Mouse (Mus musculus) lung, postnatal 14 days (tissue): ENCODE measurements around the gene Tnrc18.
"Not testable (repeated sequence)": the region's sequence is repeated elsewhere in the genome, so short reads cannot be mapped to it uniquely, and the experiment has no call there.

Source experiments
- DNase-seq: peaks from one replicate; pipeline ENCODE4 v3.0.0; 2021

Tnrc18 gene

DNA sequence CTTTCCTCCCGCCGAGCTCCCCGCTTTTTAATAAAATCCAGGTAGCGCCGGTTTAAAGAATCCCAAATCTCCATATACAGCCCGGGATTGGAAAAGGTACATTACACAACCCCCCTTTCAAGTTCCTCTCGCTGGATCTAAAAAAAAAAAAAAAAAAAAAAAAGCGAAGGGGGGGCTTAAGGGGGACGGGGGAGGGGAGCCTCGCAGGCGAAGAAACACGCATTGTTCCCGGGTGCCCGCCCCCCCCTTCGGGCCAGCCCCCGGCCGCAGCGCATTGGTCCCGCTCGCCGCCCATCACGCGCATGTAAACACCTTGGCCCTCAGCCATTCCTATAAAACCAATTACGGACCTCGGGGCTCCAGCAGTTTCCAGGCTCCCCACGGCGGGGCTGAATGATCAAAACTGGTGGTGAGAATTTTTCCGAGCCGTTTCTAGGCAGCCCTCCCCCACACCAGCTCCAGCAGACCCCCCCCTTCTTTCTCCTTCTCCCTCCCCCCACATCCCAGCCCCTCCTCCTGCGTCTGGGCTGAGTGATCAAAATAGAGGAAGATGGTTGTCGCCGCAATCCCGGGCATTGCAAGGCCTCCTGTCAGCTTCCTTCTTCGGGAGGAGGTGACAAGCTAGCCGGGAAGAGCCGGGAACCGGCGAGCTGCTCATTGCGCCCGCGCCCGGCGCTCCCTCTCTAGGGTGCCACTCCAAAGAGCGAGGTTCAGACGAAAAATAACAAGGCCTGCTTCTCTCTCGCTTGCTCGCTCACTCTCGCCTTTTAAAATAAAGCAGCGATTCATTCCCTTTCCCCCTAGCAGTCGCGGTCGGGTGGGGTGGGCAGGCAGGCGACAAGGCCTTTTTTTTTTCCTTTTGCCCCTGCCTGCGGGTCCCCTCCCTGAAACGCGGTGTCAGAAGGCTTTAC lies at the start of gene Tnrc18:
Gene Tnrc18 (minus strand): TSS at position 139 of the 911 bp plus-strand sequence.
- DNase-seq: peak; percentile 100

DNA sequence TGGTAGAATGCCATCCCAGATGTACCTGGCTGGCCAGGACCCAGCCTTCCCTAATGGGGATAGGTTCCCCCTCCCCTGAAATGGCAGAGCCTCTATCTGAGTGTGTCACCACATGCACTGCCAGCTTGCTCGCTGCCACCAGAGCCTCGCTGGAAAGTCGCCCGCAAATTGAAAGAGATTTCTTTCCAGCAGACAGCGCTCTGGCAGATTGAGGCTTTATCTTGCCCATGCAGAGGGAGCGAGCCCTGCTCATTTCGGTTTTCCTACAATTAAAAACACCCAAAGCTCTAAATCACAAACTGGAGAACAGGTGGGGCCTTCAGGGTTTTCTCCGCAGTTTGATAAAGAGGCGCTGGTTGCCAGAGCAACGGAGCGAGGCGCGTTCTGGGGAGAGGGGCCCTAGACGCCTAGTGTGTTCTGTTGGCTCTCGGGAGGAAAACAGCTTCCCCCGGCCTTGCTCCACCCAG lies 40.3 kb upstream of the Tnrc18 start:
- no peak for DNase-seq

DNA sequence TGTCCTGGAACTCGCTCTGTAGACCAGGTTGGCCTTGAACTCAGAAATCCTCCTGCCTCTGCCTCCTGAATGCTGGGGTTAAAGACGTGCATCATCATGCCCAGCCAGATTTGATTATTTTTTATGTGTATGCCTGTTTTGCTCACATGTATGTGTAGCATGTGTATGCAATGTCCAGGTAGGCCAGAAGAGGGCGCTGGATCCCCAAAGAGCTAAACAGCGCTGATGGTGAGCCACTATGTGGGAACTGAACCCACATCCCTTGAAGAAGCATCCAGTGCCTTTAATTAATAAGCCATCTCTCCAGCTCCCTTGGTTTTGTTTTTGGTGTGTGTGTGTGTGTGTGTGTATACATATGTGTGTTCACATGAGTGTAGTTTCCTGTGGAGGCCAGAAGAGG lies 38.9 kb upstream of the Tnrc18 start:
- no peak for DNase-seq

DNA sequence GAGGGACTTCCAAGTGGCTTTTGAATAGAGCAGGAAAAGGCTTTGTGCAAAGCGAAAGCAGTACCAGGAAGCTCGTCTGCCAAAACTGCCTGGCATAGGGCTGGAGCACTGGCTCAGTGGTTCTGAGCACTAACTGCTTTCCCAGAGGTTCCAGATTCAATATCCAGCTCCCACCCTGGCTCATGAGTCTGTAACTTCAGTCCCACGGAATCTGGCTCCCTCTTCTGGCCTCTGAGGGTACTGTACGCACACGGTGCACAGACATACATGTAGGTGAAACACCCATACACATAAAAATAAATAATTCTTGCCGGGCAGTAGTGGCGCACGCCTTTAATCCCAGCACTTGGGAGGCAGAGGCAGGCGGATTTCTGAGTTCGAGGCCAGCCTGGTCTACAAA lies 37.4 kb upstream of the Tnrc18 start:
- peak; percentile 55 for DNase-seq

DNA sequence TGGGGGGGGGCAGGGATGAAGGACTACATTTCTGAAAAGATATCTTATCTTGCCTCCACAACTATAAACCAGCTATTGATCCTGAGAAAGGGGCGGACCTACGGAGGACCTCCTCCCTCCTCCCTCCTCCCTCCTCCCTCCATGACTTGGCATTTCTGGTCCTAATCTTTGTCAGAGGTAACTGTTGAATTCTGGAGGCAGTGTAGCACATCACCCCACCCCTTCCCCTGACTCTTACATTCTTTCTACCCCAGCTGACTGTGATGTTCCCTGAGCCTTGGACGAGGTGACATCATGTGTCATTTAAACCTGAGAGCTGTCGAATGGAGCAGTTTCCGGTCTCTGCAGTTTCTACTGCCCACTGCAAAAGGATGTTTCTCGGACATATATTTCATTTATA lies 36.1 kb upstream of the Tnrc18 start:
- DNase-seq: no peak

DNA sequence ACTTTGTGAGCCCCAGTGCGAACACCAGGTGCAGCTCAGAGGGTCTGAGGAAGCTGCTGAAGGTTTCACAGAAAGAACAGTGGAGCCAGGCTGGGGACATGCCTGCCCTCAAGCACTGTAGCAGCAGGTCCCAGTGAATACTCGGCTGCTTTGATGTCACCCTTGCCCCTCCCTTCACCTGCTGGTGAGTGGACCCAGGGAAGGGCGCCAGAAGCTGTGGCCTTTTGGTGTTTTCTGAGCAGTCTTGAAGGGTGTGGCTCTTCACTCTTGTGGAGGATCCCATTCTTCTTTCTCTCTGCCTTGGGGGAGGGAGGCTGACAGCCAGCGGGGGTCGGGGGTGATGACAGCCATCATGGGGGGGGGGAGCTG lies 34.2 kb upstream of the Tnrc18 start:
- DNase-seq: no peak

DNA sequence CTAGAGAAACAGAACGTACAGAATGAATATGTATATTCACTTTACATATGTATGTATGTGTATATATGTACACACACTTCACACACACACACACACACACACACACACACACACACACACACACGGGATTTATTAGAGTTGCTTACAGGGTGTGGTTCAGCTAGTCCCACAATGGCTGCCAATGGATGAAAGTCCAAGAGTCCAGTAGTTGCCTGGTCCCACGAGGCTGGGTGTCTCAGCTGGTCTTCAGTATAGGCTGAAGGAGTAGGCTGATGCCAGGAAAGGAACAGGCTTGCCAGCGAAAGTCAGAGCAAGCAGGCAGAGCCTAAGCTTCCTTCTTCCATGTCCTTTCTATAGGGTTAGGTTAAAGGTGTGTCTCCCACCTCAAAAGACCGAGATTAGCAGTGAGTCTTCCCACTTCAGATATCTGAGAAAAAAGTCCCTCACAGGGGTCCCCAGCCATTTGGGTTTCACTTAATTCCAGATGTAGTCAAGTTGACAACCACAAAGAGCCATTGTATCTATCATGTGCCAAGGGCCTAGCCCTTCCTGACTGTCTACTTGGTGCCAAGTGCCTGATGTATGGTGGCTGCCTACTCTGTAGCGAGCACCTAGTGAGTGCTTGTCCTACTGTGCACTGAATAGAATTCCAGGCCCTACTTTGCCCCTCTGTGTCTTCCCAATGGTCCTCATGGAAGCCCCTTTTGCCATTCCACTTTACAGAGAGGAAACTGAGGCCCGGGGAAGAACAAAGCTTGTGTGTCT lies 33.6 kb upstream of the Tnrc18 start:
- DNase-seq: no peak

DNA sequence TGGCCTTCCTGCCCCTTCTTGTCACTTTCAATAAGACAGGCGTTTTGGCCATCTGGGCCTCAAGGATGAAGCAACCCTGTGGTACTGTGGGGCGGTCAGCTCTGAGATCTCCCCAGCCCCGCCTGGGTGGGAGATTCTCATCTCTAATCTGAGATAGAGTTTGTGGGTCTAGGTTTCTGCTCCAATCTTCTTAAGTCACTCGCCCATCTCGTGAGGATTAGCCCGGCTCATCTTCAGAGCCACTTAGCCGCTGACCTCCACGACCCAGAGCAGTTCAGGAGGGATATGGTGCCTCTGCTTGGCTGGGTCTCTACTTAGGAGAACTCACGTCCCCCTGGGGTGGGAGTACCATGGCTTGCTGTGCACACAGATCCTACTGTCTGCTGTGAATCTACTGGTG lies 33.0 kb upstream of the Tnrc18 start:
- no peak for DNase-seq

DNA sequence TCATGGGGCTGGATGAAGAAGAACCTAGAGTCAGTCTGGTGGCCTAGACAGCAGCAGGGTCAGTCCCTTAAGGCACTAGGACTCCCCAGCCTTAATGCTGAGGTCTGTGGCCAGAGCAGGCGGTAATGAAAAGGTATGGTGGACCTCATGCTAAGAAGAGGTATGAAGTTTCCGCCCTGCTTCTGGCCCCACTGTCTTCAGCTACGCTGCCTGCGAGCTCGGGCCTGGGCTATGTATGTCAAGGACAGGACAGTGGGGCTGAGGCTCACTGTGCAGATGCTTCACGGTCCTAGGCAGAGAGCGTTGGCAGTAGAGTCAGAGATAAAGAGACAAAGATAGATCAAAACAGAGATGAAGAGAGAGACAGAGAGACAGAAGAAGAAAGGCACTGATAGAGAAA lies 31.4 kb upstream of the Tnrc18 start:
- DNase-seq: no peak

DNA sequence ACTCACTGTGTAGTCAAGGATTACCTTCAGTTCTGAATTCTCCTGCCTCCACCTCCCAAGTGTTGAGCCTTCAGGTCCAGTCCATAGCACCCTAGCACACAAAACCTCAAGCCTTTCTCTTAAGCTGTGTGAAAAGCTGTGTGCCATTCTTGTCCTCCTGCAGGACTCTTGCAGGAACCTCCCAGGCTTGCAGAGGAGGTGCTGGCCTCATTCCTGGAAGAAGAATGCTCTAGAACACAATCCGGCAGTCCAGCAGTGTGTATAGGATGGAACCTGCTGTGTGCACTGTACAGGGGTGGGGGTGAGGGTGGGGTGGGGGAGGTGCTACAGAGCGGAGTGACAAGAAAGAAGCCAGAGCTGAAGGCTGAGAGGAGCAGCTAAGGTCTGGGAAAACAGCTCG lies 30.7 kb upstream of the Tnrc18 start:
- DNase-seq: no peak

DNA sequence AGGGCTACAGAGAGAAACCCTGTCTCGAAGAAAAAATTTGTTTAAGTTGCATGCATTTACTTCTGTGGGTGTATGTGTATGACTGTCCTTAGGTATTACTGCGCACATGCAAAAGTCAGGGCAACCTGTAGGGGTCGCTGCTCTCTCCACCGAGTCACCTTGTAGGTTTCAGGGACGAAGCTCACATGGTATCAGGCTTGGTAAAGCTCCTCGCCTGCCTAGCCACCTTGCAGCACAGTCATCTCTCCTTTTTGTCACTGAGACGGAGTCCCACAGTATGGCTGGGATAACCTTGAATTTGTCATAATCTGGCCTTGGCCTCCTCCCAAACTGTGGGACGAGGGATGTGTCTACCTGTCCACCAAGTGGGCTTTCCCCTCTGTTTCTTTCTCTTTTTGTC lies 27.0 kb upstream of the Tnrc18 start:
- DNase-seq: peak; percentile 34

DNA sequence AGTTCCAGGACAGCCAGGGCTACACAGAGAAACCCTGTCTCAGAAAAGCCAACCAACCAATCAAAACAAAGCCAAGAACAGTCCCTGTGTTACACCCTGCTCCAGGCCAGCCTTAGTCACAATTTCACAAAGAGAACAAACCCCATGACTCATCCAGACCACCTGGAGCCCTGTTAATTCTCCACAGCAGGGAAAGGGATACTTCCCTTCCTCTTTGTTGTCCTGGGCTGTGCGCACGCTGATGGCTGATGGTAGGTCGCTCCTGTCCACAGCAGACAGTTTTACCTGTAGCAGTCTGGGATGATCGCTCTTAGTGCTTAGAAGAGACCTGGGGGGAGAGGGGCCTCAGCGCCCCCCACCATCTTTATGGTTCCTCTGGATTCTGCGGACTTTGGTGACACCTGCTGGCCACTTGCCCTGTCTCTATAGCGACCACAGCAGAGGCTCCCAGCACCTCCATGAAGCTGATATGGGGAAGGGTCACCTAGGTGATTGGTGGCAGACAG lies 24.7 kb upstream of the Tnrc18 start:
- peak; percentile 53 for DNase-seq

DNA sequence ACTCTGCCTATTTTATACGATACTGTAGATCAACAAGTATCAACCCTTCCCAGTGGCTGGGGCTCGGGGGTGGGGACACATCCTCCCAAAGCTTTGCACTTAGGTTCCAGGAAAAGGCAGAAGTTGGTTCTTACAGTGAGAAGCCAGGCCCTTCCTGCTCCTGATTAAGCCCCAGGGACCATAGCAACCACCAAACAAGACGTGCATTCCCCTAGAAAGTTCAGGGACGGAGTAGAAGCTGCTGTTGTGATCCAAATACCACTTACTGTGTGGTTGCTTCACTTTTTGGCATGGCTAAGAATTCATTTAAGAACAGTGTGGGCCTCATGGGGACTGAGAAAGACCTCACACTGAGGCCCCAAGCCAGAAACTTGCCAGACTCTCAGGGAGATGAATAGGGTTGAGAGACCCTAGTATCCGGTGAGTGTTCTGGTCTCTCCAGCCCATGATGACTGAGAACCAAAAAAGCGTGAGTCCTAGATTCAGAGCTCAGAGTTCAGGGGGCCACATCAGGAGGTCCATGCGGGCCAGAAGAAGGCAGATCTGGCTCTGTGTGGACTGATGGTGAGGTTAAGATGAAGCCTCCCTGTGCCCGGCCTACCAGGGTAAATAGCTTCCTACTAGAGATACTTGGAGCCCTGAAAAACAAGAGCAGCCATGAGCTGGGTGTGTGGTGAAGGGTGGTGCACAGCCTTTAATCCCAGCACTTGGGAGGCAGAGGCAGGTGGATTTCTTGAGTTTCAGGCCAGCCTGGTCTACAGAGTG lies 24.1 kb upstream of the Tnrc18 start:
- DNase-seq: peak; percentile 22

DNA sequence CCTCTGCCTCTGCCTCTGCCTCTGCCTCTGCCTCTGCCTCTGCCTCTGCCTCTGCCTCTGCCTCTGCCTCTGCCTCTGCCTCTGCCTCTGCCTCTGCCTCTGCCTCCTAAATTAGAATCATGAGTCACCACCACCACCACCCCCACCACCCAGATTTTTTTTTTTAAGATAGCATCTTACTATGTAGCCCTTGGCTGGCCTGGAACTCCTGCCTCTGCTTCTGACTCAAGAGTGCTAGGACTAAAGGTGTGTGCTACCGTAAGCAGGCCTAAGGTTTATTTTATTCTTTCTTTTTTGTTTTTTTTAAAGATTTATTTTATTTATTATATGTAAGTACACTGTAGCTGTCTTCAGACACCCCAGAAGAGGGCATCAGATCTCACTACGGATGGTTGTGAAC lies 20.0 kb upstream of the Tnrc18 start:
- not testable (repeated sequence) for DNase-seq

DNA sequence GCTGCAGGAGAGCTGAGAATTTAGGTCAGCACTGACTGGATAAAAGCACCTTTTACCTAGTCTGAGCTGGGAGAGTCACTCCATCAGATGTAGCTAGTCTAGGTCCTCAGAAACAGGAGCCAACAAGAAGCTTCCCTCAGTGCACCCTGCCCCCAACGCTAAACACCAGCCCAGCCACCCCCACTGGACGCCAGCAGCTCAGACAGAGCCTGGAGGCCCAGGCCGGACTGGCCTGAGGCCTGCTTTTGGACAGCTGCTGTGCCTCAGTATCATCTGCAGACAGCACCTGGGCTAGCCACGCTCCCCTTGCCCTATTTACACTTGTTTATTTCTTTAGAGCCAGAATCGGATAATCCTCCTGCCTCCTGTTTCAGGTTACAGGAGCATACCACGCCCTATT lies 19.4 kb upstream of the Tnrc18 start:
- DNase-seq: no peak

DNA sequence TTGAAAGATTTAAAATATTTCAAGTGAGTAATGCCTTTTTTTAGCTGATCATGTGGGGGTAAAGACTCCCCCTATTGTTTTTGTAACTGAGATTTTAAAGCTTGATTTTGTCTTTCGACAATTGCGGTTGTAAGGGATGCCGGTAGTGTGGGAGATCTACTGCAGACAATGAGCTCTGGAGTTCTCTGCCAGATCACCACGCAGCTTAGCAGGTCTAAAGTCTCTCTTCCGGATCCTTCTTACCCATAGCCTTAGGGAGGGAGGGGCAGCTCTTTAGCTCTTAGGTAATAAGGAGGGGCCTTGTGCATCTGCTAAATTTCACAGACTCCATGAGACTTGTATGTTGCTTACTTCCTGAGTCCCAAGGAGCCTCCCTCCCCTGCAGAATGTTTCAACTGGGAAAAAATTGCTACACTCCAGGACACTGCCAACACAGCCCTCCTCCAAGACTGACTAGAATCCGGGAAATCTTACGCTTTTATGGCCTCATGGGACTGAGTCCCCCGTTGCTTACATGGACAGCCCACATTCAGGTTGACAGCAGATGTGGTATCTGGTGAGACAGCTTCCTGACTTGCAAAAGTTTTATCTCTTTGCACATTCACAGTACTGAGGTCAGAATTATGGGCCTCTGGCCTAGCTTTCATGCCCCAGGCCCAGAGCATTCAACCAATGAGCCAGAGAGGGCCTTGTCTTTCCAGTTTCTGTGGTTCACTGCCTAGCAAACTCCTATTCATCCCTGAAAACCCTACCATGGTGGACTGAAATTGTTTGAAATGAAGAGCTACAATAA lies 16.4 kb upstream of the Tnrc18 start:
- no peak for DNase-seq

DNA sequence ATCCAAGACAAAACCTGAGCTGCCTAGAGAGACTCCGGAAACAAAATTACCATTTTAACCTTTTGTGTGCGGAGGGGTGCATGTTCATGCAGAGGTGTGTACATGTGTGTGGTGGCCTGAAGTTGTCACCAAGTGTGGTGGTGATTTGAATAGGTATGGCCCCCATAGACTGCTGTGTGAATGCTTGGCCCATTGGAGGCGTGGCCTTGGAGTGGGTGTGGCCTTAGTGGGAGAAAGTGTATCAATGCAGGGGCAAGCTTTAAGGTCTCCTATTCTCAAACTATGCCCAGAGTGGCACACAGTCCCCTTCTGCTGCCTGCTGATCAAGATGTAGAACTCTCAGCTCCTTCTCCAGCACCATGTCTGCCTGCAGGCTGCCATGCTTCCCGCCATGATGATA lies 8.7 kb upstream of the Tnrc18 start:
- DNase-seq: no peak

DNA sequence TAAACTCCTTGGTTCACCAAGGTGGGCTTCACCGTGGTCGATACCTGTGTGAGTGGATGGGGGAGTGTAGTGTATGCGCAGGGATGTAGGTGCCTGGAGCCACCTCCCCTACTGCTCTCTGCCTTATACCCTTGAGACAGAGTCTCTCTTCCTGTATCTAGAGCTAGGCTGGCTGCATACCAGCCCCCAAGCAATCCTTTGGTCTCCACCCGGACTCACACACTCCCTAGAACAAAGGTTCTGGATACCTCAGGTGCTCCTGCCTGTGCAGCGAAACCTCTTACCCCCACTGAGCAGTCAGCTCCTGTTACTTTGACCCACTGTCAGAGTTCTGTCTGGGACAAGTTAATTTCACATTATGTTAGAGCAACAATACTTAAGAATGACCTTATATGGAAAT lies 8.2 kb upstream of the Tnrc18 start:
- no peak for DNase-seq

DNA sequence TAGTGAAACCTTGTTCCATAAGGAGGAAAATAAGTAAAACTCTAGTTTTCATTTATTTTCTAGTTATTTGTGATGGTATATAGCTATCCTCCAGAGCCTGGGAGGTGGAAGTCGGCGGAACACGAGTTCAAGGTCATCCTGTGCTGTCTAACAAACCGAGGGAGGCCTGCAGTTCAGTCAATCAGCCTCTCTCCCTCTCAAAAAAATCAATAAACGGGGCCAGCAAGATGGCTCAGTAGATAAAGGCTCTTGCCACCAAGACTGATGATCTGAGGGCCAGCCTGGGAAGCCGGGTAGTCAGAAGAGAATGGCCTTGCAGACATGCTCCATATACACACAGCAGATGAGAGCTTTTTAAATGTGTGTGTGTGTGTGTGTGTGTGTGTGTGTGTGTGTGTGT lies 6.6 kb upstream of the Tnrc18 start:
- no peak for DNase-seq

DNA sequence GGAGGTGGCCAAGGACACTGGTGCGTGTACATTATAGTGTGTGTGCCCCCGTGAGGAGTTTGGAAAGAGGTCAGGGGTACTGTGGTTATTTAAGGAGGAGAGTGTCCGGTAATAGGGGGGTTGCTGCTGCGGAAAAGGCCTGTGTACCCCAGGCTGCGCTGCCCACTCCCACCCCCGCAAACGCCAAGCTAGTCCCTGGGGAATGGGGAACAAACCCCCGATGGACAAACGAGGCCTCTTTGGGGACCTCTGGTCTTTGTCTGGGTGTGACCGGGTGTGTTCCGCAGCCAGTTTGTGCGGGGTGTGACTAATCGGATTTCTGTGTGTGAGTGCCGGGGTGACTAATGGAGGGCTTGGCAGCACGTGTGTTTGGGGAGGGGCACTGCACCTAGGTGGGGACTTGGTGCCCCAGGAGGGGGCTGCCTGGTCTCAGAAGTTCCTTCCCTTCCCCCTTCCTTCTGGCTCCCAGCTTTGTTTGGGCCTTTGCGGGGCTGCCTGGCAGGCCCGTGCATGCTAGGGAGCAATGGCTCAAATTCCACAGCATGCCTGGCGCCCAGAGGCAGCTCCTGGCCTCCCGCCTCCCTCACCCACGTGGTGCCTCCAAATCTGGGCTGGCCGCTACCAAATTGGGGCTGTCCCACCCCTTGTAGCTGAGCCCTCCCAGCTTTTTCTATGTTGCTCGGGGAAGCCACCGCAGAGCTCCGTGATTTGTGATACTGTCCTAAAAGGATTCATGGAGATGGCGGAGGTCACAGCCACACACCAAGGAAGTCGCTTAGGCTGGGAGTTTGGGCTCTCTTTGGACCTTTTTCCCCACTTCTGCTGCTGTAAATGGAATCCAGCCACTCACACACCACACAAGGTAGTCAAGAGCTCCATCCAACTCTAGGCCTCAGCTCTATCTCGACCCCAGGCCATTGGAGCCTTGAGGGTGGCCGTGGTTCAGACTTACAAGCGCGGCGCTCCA lies 5.9 kb upstream of the Tnrc18 start:
- DNase-seq: peak; percentile 85
